13 mouse cellular contexts compared by ENCODE assay signal in the genomic region with DNA sequence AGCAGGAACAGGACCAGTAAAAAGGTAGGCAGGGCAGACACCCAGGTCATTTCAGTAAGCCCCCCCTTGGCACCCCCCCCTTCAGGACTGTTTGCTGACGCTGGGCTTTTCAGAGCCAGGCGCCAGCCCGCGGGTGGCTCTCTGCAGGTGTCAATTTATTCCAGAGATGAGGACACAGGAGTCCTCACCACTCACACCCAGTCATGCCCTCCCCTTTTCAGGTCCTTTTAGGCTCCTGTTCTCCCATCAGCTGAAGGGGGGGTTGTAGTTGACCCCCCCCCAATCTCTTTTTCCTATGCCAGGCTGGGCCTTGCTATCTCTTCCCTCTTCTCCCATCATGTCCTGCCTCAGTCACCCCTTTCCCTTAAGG. TPM values are rescaled to one million over a fixed set of nuclear protein-coding genes. Genes with fewer than 3 reads are reported as not detected.
DNase-seq lines count a peak whose midpoint lies in the region; ATAC-seq and TF ChIP-seq lines count a peak whose summit lies in the region.
"Had no signal": no experiment of that assay in that cellular context is flagged by ENCODE, and none has a peak within 500 bp of the region (broad histone marks: within the 10 kb centered on the region; RNA-seq: fewer than 3 reads in every experiment).

No protein-coding gene starts in this region.

- DNase-seq in heart, postnatal 25 days (ENCODE audit: low spot score) = no peak
- DNase-seq in frontal cortex, postnatal 25 days (ENCODE audit: low spot score in 2 of 2) = no peak
- DNase-seq in natural killer cell, adult 2 months (ENCODE audit: low spot score in 2 of 2) = no peak
- no peak for DNase-seq in thymus, postnatal 4 days
- DNase-seq: cerebellum, adult 11 months; heart, postnatal 10 days; lung, adult 2 months had no signal

- H3K27ac ChIP-seq in heart, embryonic 15.5 days = no peak overlapping the region
- H3K27ac ChIP-seq in embryonic facial prominence, embryonic 12.5 days = peak overlapping the region; percentile 92
- peak overlapping the region; percentile 96 for H3K27ac ChIP-seq in hindbrain, embryonic 16.5 days (ENCODE audit: low read depth, low read length)

- H3K9ac ChIP-seq in heart, embryonic 15.5 days = no peak overlapping the region
- H3K9ac ChIP-seq in embryonic facial prominence, embryonic 12.5 days = peak overlapping the region; percentile 87; the same call in 1 of the 2 replicates
- H3K9ac ChIP-seq in hindbrain, embryonic 16.5 days (ENCODE audit: low read depth, low read length) = peak overlapping the region; percentile 94

- TF ChIP-seq POLR2A in myocyte (IDR thresholded peaks at IDR 0.05; ENCODE audit: insufficient read length, low read depth) = no peak

- H3K9me3 ChIP-seq in heart, embryonic 15.5 days (replicated peaks) = no peaks in the 10 kb centered on the region
- H3K9me3 ChIP-seq in embryonic facial prominence, embryonic 12.5 days = no peaks in the 10 kb centered on the region
- no peaks in the 10 kb centered on the region for H3K9me3 ChIP-seq in hindbrain, embryonic 16.5 days (ENCODE audit: control insufficient read depth, low read length)
- H3K9me3 ChIP-seq: G1E had no signal

- H3K27me3 ChIP-seq in heart, embryonic 15.5 days = peaks cover 42% of the 10 kb centered on the region
- H3K27me3 ChIP-seq in embryonic facial prominence, embryonic 12.5 days = no peaks in the 10 kb centered on the region
- H3K27me3 ChIP-seq in hindbrain, embryonic 16.5 days (replicated peaks; ENCODE audit: control insufficient read depth, insufficient read depth, low read length) = no peaks in the 10 kb centered on the region
- H3K27me3 ChIP-seq in myocyte (ENCODE audit: control insufficient read depth, insufficient read depth, insufficient read length) = no peaks in the 10 kb centered on the region

- peaks cover 48% of the 10 kb centered on the region for H3K4me1 ChIP-seq in heart, embryonic 15.5 days (replicated peaks)
- H3K4me1 ChIP-seq in embryonic facial prominence, embryonic 12.5 days = peaks cover 37% of the 10 kb centered on the region
- H3K4me1 ChIP-seq in hindbrain, embryonic 16.5 days (ENCODE audit: control insufficient read depth, insufficient read depth, low read depth, low read length) = peaks cover 34% of the 10 kb centered on the region

- WGBS in heart, embryonic 15.5 days = 19% methylated on average over 4 of the region's 4 CpGs
- 3% methylated on average over 4 of the region's 4 CpGs for WGBS in embryonic facial prominence, embryonic 12.5 days
- 3% methylated on average over 4 of the region's 4 CpGs for WGBS in hindbrain, embryonic 16.5 days

- H3K36me3 ChIP-seq in heart, embryonic 15.5 days = no peaks in the 10 kb centered on the region
- peaks cover 25% of the 10 kb centered on the region for H3K36me3 ChIP-seq in embryonic facial prominence, embryonic 12.5 days
- peaks cover 9% of the 10 kb centered on the region for H3K36me3 ChIP-seq in hindbrain, embryonic 16.5 days (ENCODE audit: control insufficient read depth, insufficient read depth, low read length)
- no peaks in the 10 kb centered on the region for H3K36me3 ChIP-seq in myocyte (ENCODE audit: control insufficient read depth, insufficient read depth)

- no peaks in the 10 kb centered on the region for H3K79me2 ChIP-seq in myocyte (ENCODE audit: control insufficient read depth, insufficient read depth)

- H3K4me2 ChIP-seq in heart, embryonic 15.5 days = peak overlapping the region; percentile 95
- peak overlapping the region; percentile 97 for H3K4me2 ChIP-seq in embryonic facial prominence, embryonic 12.5 days (replicated peaks)
- peak overlapping the region; percentile 89 for H3K4me2 ChIP-seq in hindbrain, embryonic 16.5 days (ENCODE audit: low read length)
- H3K4me2 ChIP-seq in myocyte (ENCODE audit: low read depth) = peak overlapping the region; percentile 86

- H3K4me3 ChIP-seq in heart, embryonic 15.5 days = peak overlapping the region; percentile 72
- peak overlapping the region; percentile 79 for H3K4me3 ChIP-seq in embryonic facial prominence, embryonic 12.5 days
- H3K4me3 ChIP-seq in hindbrain, embryonic 16.5 days (ENCODE audit: low read length) = peak overlapping the region; percentile 87
- H3K4me3 ChIP-seq in myocyte = peak overlapping the region; percentile 39

- intact Hi-C loops in heart, postnatal 25 days (cut with DNase I) = loop anchor here (2.0 kb wide), 1 partner anchor 37 kb away; no protein-coding TSS in a partner anchor

- ATAC-seq in heart, embryonic 15.5 days (replicated peaks; ENCODE audit: insufficient number of reproducible peaks, insufficient read depth, low FRiP score, low read depth) = no peak
- ATAC-seq in embryonic facial prominence, embryonic 12.5 days (ENCODE audit: insufficient number of reproducible peaks, insufficient read depth, low FRiP score, low TSS enrichment) = no peak
- no peak for ATAC-seq in hindbrain, embryonic 16.5 days

- H3ac ChIP-seq in myocyte (ENCODE audit: control insufficient read depth, insufficient read length) = no peak overlapping the region

TF ChIP-seq in myocyte, 11 proteins besides CTCF, POLR2A, EP300 and RAD21:
- TF ChIP-seq MYOG (IDR thresholded peaks at IDR 0.05; ENCODE audit: control insufficient read depth in 1 of 3, insufficient read depth in 1 of 3, insufficient read length in 2 of 3, low read depth in 2 of 3) (no peak), MAX (IDR thresholded peaks at IDR 0.05; ENCODE audit: low read depth) (no peak), POLR2AphosphoS2 (IDR thresholded peaks at IDR 0.05; ENCODE audit: insufficient read length, low read depth) (no peak), CEBPB (IDR thresholded peaks at IDR 0.05; ENCODE audit: insufficient read depth, poor library complexity, severe bottlenecking) (no peak), MYOD1 (IDR thresholded peaks at IDR 0.05; ENCODE audit: control insufficient read depth in 1 of 3, insufficient read length in 2 of 3, low read depth in 2 of 3) (no peak), SRF (IDR thresholded peaks at IDR 0.05; ENCODE audit: control insufficient read depth, insufficient read length, low read depth) (no peak), USF1 (IDR thresholded peaks at IDR 0.05; ENCODE audit: low read depth) (no peak)
TF ChIP-seq in myocyte: peak in this region for 0.

RNA-seq across cellular contexts. Expression of gene Nlgn2, which starts 1.6 kb away (rescaled TPM):
- 1.6 and 2.2 TPM in 2 replicates for polyA plus RNA-seq in heart, embryonic 15.5 days (2015; fragmentation: Nextera tagmentation; extraction: Ambion mirVana)
- total RNA-seq in heart, postnatal 25 days (2021) = 1 to 10 TPM; 4.4 to 5.4 TPM
- polyA plus RNA-seq in embryonic facial prominence, embryonic 12.5 days (2016; fragmentation: Nextera tagmentation; extraction: Ambion mirVana) = 13.0 and 13.1 TPM in 2 replicates
- polyA plus RNA-seq in hindbrain, embryonic 16.5 days (2015; fragmentation: Nextera tagmentation; extraction: Ambion mirVana) = 19.1 and 22.4 TPM in 2 replicates
- polyA plus RNA-seq in myocyte (2012; fragmentation: generic; extraction: Trizol) = 12.8 TPM

RNA-seq across cellular contexts. Expression of gene Tmem256, which starts 2.4 kb away (rescaled TPM):
- polyA plus RNA-seq in heart, embryonic 15.5 days (2015; fragmentation: Nextera tagmentation; extraction: Ambion mirVana) = 291 and 359 TPM in 2 replicates
- total RNA-seq in heart, postnatal 25 days (2021) = 100 to 1,000 TPM; 186 to 199 TPM
- polyA plus RNA-seq in embryonic facial prominence, embryonic 12.5 days (2016; fragmentation: Nextera tagmentation; extraction: Ambion mirVana) = 351 and 399 TPM in 2 replicates
- 341 and 379 TPM in 2 replicates for polyA plus RNA-seq in hindbrain, embryonic 16.5 days (2015; fragmentation: Nextera tagmentation; extraction: Ambion mirVana)
- 259 TPM for polyA plus RNA-seq in myocyte (2012; fragmentation: generic; extraction: Trizol)

RNA-seq across cellular contexts. Expression of gene Plscr3, which starts 10.2 kb away (rescaled TPM):
- 68.5 and 81.4 TPM in 2 replicates for polyA plus RNA-seq in heart, embryonic 15.5 days (2015; fragmentation: Nextera tagmentation; extraction: Ambion mirVana)
- total RNA-seq in heart, postnatal 25 days (2021) = 10 to 100 TPM; 24.4 to 24.9 TPM
- polyA plus RNA-seq in embryonic facial prominence, embryonic 12.5 days (2016; fragmentation: Nextera tagmentation; extraction: Ambion mirVana) = 122 and 127 TPM in 2 replicates
- polyA plus RNA-seq in hindbrain, embryonic 16.5 days (2015; fragmentation: Nextera tagmentation; extraction: Ambion mirVana) = 37.3 and 48.6 TPM in 2 replicates
- polyA plus RNA-seq in myocyte (2012; fragmentation: generic; extraction: Trizol) = 91.9 TPM

RNA-seq across cellular contexts. Expression of gene Spem1, which starts 14.0 kb away (rescaled TPM):
- polyA plus RNA-seq in heart, embryonic 15.5 days (2015; fragmentation: Nextera tagmentation; extraction: Ambion mirVana) = not detected in 2 replicates
- total RNA-seq in heart, postnatal 25 days (2021) = not detected
- polyA plus RNA-seq in embryonic facial prominence, embryonic 12.5 days (2016; fragmentation: Nextera tagmentation; extraction: Ambion mirVana) = 0.29 and 0.58 TPM in 2 replicates
- polyA plus RNA-seq in hindbrain, embryonic 16.5 days (2015; fragmentation: Nextera tagmentation; extraction: Ambion mirVana) = 0.35 and 0.45 TPM in 2 replicates
- polyA plus RNA-seq in myocyte (2012; fragmentation: generic; extraction: Trizol) = 0.05 TPM
- total RNA-seq: heart, postnatal 10 days had no signal
- polyA plus RNA-seq: G1E; small intestine, adult 2 months had no signal

RNA-seq across cellular contexts. Expression of gene Spem2, which starts 17.7 kb away (rescaled TPM):
- polyA plus RNA-seq in heart, embryonic 15.5 days (2015; fragmentation: Nextera tagmentation; extraction: Ambion mirVana) = not detected in 2 replicates
- total RNA-seq in heart, postnatal 25 days (2021) = not detected
- not detected in 2 replicates for polyA plus RNA-seq in embryonic facial prominence, embryonic 12.5 days (2016; fragmentation: Nextera tagmentation; extraction: Ambion mirVana)
- not detected in 2 replicates for polyA plus RNA-seq in hindbrain, embryonic 16.5 days (2015; fragmentation: Nextera tagmentation; extraction: Ambion mirVana)
- not detected for polyA plus RNA-seq in myocyte (2012; fragmentation: generic; extraction: Trizol)
- total RNA-seq: G1E; heart, postnatal 10 days had no signal
- polyA plus RNA-seq: G1E; lung, adult 2 months; small intestine, adult 2 months had no signal
